Mouse (Mus musculus) macrophage (primary cell): ENCODE data around the gene Gnpnat1. TPM values are rescaled to one million over a fixed set of nuclear protein-coding genes. Genes with fewer than 3 reads are reported as not detected.

Source experiments
- H3K27ac ChIP-seq: fragments of 350-480 bp; formaldehyde crosslinking; 2 replicates; pipeline ENCODE4 v1.9.0; 2021
- H3K36me3 ChIP-seq: fragments of 350-480 bp; formaldehyde crosslinking; 2 replicates; pipeline ENCODE4 v1.9.0; 2021; ENCODE audit errors: inconsistent target
- H3K4me3 ChIP-seq: fragments of 350-480 bp; formaldehyde crosslinking; 2 replicates; pipeline ENCODE4 v1.9.0; 2021; ENCODE audit errors: inconsistent target
- H3K79me2 ChIP-seq: fragments of 350-480 bp; formaldehyde crosslinking; 2 replicates; pipeline ENCODE4 v1.9.0; 2021; ENCODE audit errors: inconsistent target
- WGBS: methylation state at CpG from one replicate; pipeline ENCODE4 v1.1.7; 2026; ENCODE audit warnings: inconsistent platforms; ENCODE audit not compliant: missing documents; 5-methylcytosine and 5-hydroxymethylcytosine counted together
- polyA plus RNA-seq: library from polyadenylated mRNA; stranded (reverse); fragments of 250-400 nt; gene quantifications from 3 replicates; pipeline ENCODE4 v1.2.4, GENCODE M21; 2018; ENCODE audit warnings: inconsistent platforms

Gene Gnpnat1
- polyA plus RNA-seq, 1 experiment from 2014 or later: 15.9 TPM

- H3K27ac ChIP-seq: no peak overlapping the region
- no peaks in the 10 kb centered on the region for H3K36me3 ChIP-seq
- H3K79me2 ChIP-seq: no peaks in the 10 kb centered on the region
- H3K4me3 ChIP-seq: no peak overlapping the region
- WGBS: 64% methylated on average over 4 of the region's 4 CpGs
These were observed 27.3 kb upstream of the Gnpnat1 start for GRCm38 (mm10) chr14:45432003-45432402.

GRCm38 (mm10) chr14:45430066-45430842 is 25.5 kb upstream of the Gnpnat1 start:
- H3K79me2 ChIP-seq: no peaks in the 10 kb centered on the region
- H3K27ac ChIP-seq: no peak overlapping the region
- no peak overlapping the region for H3K4me3 ChIP-seq
- 92% methylated on average over 13 of the region's 13 CpGs for WGBS
- no peaks in the 10 kb centered on the region for H3K36me3 ChIP-seq

GRCm38 (mm10) chr14:45423220-45423619 is 18.5 kb upstream of the Gnpnat1 start:
- Histone ChIP-seq H3K4me3 (no peak overlapping the region), H3K27ac (no peak overlapping the region), H3K79me2 (no peaks in the 10 kb centered on the region), H3K36me3 (no peaks in the 10 kb centered on the region)
- 7% methylated on average over 5 of the region's 5 CpGs for WGBS

GRCm38 (mm10) chr14:45422371-45422770 is 17.7 kb upstream of the Gnpnat1 start:
- Histone ChIP-seq H3K79me2 (no peaks in the 10 kb centered on the region), H3K27ac (no peak overlapping the region), H3K36me3 (no peaks in the 10 kb centered on the region), H3K4me3 (no peak overlapping the region)
- WGBS: 59% methylated on average over 4 of the region's 4 CpGs

- Histone ChIP-seq H3K36me3 (no peaks in the 10 kb centered on the region), H3K79me2 (no peaks in the 10 kb centered on the region), H3K4me3 (no peak overlapping the region), H3K27ac (no peak overlapping the region)
- WGBS: 93% methylated on average over 4 of the region's 4 CpGs
These were observed 14.6 kb upstream of the Gnpnat1 start for GRCm38 (mm10) chr14:45419323-45419722.

GRCm38 (mm10) chr14:45418553-45418952 is 13.8 kb upstream of the Gnpnat1 start:
- H3K36me3 ChIP-seq: no peaks in the 10 kb centered on the region
- WGBS: 91% methylated on average over 3 of the region's 3 CpGs
- H3K27ac ChIP-seq: no peak overlapping the region
- H3K79me2 ChIP-seq: no peaks in the 10 kb centered on the region
- no peak overlapping the region for H3K4me3 ChIP-seq

GRCm38 (mm10) chr14:45416265-45416664 is 11.6 kb upstream of the Gnpnat1 start:
- Histone ChIP-seq H3K4me3 (no peak overlapping the region), H3K27ac (no peak overlapping the region), H3K79me2 (no peaks in the 10 kb centered on the region), H3K36me3 (no peaks in the 10 kb centered on the region)
- WGBS: 82% methylated on average over 4 of the region's 4 CpGs

- Histone ChIP-seq H3K4me3 (no peak overlapping the region), H3K27ac (no peak overlapping the region), H3K79me2 (no peaks in the 10 kb centered on the region), H3K36me3 (no peaks in the 10 kb centered on the region)
- WGBS: 81% methylated on average over 6 of the region's 7 CpGs
These were observed 1.1 kb downstream of the Gnpnat1 start for GRCm38 (mm10) chr14:45403651-45404050.

- WGBS: 85% methylated on average over 3 of the region's 3 CpGs
- H3K4me3 ChIP-seq: no peak overlapping the region
- no peak overlapping the region for H3K27ac ChIP-seq
- no peaks in the 10 kb centered on the region for H3K36me3 ChIP-seq
- H3K79me2 ChIP-seq: no peaks in the 10 kb centered on the region
These were observed 4.9 kb downstream of the Gnpnat1 start for GRCm38 (mm10) chr14:45399836-45400235.

- H3K4me3 ChIP-seq: peak overlapping the region; percentile 47
- H3K79me2 ChIP-seq: no peaks in the 10 kb centered on the region
- H3K27ac ChIP-seq: no peak overlapping the region
- no peaks in the 10 kb centered on the region for H3K36me3 ChIP-seq
- WGBS: 8% methylated on average over 3 of the region's 3 CpGs
These were observed 15.5 kb downstream of the Gnpnat1 start for GRCm38 (mm10) chr14:45389194-45389593.

- Histone ChIP-seq H3K79me2 (no peaks in the 10 kb centered on the region), H3K36me3 (no peaks in the 10 kb centered on the region), H3K4me3 (peak overlapping the region; percentile 66), H3K27ac (no peak overlapping the region)
- WGBS: under 1% methylated on average over 60 of the region's 71 CpGs
These were observed 16.1 kb downstream of the Gnpnat1 start for GRCm38 (mm10) chr14:45388345-45389181.

- Histone ChIP-seq H3K4me3 (peak overlapping the region; percentile 66), H3K79me2 (no peaks in the 10 kb centered on the region), H3K36me3 (no peaks in the 10 kb centered on the region), H3K27ac (no peak overlapping the region)
- WGBS: 20% methylated on average over 2 of the region's 2 CpGs
These were observed 17.2 kb downstream of the Gnpnat1 start for GRCm38 (mm10) chr14:45387480-45387879.

GRCm38 (mm10) chr14:45385596-45385995 is 19.1 kb downstream of the Gnpnat1 start:
- Histone ChIP-seq H3K79me2 (no peaks in the 10 kb centered on the region), H3K27ac (no peak overlapping the region), H3K36me3 (peaks cover 6% of the 10 kb centered on the region; the same call in 1 of the 2 replicates), H3K4me3 (no peak overlapping the region)
- WGBS: 91% methylated on average over 2 of the region's 2 CpGs

- no peaks in the 10 kb centered on the region for H3K79me2 ChIP-seq
- no peak overlapping the region for H3K4me3 ChIP-seq
- WGBS: 72% methylated on average over 3 of the region's 4 CpGs
- no peak overlapping the region for H3K27ac ChIP-seq
- H3K36me3 ChIP-seq: peaks cover 19% of the 10 kb centered on the region
These were observed 21.8 kb downstream of the Gnpnat1 start for GRCm38 (mm10) chr14:45382912-45383311.

GRCm38 (mm10) chr14:45380756-45381155 is 24.0 kb downstream of the Gnpnat1 start:
- no peak overlapping the region for H3K4me3 ChIP-seq
- no peaks in the 10 kb centered on the region for H3K79me2 ChIP-seq
- WGBS: 92% methylated on average over 6 of the region's 6 CpGs
- no peak overlapping the region for H3K27ac ChIP-seq
- H3K36me3 ChIP-seq: peaks cover 19% of the 10 kb centered on the region
